Mouse (Mus musculus) ES-Bruce4 (cell line): Measurements from ENCODE around the gene Mapkap1. TPM values are rescaled to one million over a fixed set of nuclear protein-coding genes. Genes with fewer than 3 reads are reported as not detected.

Source experiments
- H3K27ac ChIP-seq: 2 replicates; pipeline ENCODE4 v1.5.1; 2012; ENCODE audit warnings: low read length, inconsistent platforms; ENCODE audit not compliant: insufficient read depth
- H3K27me3 ChIP-seq: 2 replicates; pipeline ENCODE4 v1.6.1; 2012; ENCODE audit warnings: mild to moderate bottlenecking, low read length, inconsistent platforms; ENCODE audit not compliant: control insufficient read depth, poor library complexity, insufficient read depth, severe bottlenecking
- H3K36me3 ChIP-seq: 2 replicates; pipeline ENCODE4 v1.6.1; 2012; ENCODE audit warnings: inconsistent platforms, mild to moderate bottlenecking, low read length, moderate library complexity; ENCODE audit not compliant: control insufficient read depth, poor library complexity, insufficient read depth, severe bottlenecking
- H3K4me1 ChIP-seq: one replicate; pipeline ENCODE4 v1.8.1; 2011; ENCODE audit warnings: low read length; ENCODE audit not compliant: control insufficient read depth, insufficient read depth
- H3K4me3 ChIP-seq: 2 replicates; pipeline ENCODE4 v1.5.1; 2011; ENCODE audit warnings: low read depth, mild to moderate bottlenecking, low read length
- H3K9ac ChIP-seq: 2 replicates; pipeline ENCODE4 v1.6.1; 2012; ENCODE audit warnings: low read depth, mild to moderate bottlenecking, inconsistent platforms; ENCODE audit not compliant: poor library complexity, severe bottlenecking
- H3K9me3 ChIP-seq: replicated peaks from 2 replicates; pipeline ENCODE4 v1.6.1; 2012; ENCODE audit warnings: mild to moderate bottlenecking, low read length, inconsistent platforms; ENCODE audit not compliant: control insufficient read depth, poor library complexity, insufficient read depth, severe bottlenecking
- CTCF ChIP-seq: IDR thresholded peaks from one replicate; pipeline ENCODE4 v1.8.1; 2011; ENCODE audit warnings: low read depth, low read length
- EP300 ChIP-seq: IDR thresholded peaks from 2 replicates; pipeline ENCODE4 v1.6.1; 2011; ENCODE audit warnings: low read depth, low read length; ENCODE audit not compliant: insufficient read depth
- POLR2A ChIP-seq: IDR thresholded peaks from one replicate; pipeline ENCODE4 v1.8.1; 2011; ENCODE audit warnings: low read length; ENCODE audit not compliant: insufficient read depth
- polyA plus RNA-seq: library from polyadenylated mRNA; stranded (reverse); fragments of >200 nt; gene quantifications from 2 replicates; pipeline ENCODE4 v1.2.4, GENCODE M21; 2011; ENCODE audit warnings: low read depth; ENCODE audit not compliant: missing spikeins, insufficient read depth, insufficient read length

The Mapkap1 gene
- polyA plus RNA-seq, 1 experiment = 48.1 TPM

DNA sequence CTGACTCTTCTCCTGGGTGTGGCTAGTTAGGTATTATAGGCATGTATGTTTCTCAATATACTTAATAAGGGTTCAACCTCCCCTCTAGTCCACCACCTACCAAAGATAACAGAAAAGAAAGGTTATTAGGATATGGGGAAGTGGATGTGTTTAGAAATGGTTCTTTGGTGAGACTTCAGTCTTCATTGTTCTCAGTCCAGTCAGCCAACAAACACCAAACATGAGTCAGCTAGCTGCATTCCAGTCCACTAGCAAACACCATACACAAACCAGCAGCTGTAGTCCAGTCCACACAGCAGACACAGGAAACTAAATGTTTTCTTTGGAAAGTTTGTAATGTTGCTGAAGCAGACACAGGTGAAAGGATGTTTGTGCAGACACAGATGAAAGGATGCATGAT, 121.9 kb downstream of the Mapkap1 start:
- H3K9ac ChIP-seq = no peak overlapping the region
- H3K9me3 ChIP-seq = no peaks in the 10 kb centered on the region
- H3K36me3 ChIP-seq = no peaks in the 10 kb centered on the region; the same call in 1 of the 2 replicates
- H3K27me3 ChIP-seq = no peaks in the 10 kb centered on the region
- TF ChIP-seq EP300 (no peak), POLR2A (no peak), CTCF (no peak)
- H3K4me1 ChIP-seq = no peaks in the 10 kb centered on the region
- no peak overlapping the region for H3K27ac ChIP-seq
- H3K4me3 ChIP-seq = no peak overlapping the region

- Histone ChIP-seq H3K27ac (no peak overlapping the region), H3K4me1 (no peaks in the 10 kb centered on the region), H3K4me3 (no peak overlapping the region), H3K36me3 (no peaks in the 10 kb centered on the region), H3K27me3 (no peaks in the 10 kb centered on the region), H3K9ac (no peak overlapping the region), H3K9me3 (no peaks in the 10 kb centered on the region)
- no peak for TF ChIP-seq POLR2A
- TF ChIP-seq CTCF = peak; percentile 55
Measured at GRCm38 (mm10) chr2:34530042-34530441, 123.5 kb downstream of the Mapkap1 start.

GRCm38 (mm10) chr2:34531801-34532298, 125.3 kb downstream of the Mapkap1 start:
- Histone ChIP-seq H3K9me3 (no peaks in the 10 kb centered on the region), H3K9ac (no peak overlapping the region), H3K27ac (no peak overlapping the region), H3K36me3 (no peaks in the 10 kb centered on the region), H3K4me1 (no peaks in the 10 kb centered on the region), H3K27me3 (no peaks in the 10 kb centered on the region), H3K4me3 (no peak overlapping the region)
- no peak for TF ChIP-seq POLR2A
- TF ChIP-seq EP300 = no peak
- no peak for TF ChIP-seq CTCF

GRCm38 (mm10) chr2:34532394-34532793, 125.8 kb downstream of the Mapkap1 start:
- Histone ChIP-seq H3K27ac (no peak overlapping the region), H3K27me3 (no peaks in the 10 kb centered on the region), H3K4me3 (no peak overlapping the region), H3K9me3 (no peaks in the 10 kb centered on the region), H3K4me1 (no peaks in the 10 kb centered on the region), H3K36me3 (no peaks in the 10 kb centered on the region), H3K9ac (no peak overlapping the region)
- no peak for TF ChIP-seq EP300
- no peak for TF ChIP-seq CTCF
- no peak for TF ChIP-seq POLR2A

- H3K4me3 ChIP-seq = no peak overlapping the region
- H3K36me3 ChIP-seq = no peaks in the 10 kb centered on the region
- no peak overlapping the region for H3K9ac ChIP-seq
- TF ChIP-seq POLR2A = no peak
- TF ChIP-seq EP300 = no peak
- no peak for TF ChIP-seq CTCF
- H3K9me3 ChIP-seq = no peaks in the 10 kb centered on the region
- H3K27me3 ChIP-seq = no peaks in the 10 kb centered on the region
- no peak overlapping the region for H3K27ac ChIP-seq
- H3K4me1 ChIP-seq = no peaks in the 10 kb centered on the region
Measured at GRCm38 (mm10) chr2:34533281-34533680, 126.7 kb downstream of the Mapkap1 start.

- no peaks in the 10 kb centered on the region for H3K27me3 ChIP-seq
- no peak overlapping the region for H3K4me3 ChIP-seq
- TF ChIP-seq POLR2A = no peak
- TF ChIP-seq EP300 = no peak
- no peak for TF ChIP-seq CTCF
- H3K27ac ChIP-seq = no peak overlapping the region
- H3K36me3 ChIP-seq = no peaks in the 10 kb centered on the region
- H3K9ac ChIP-seq = no peak overlapping the region
- H3K9me3 ChIP-seq = no peaks in the 10 kb centered on the region
- no peaks in the 10 kb centered on the region for H3K4me1 ChIP-seq
Measured at GRCm38 (mm10) chr2:34534996-34535395, 128.4 kb downstream of the Mapkap1 start.
